Mouse (Mus musculus) kidney, embryonic 14.5 days (tissue): Measurements from ENCODE around the gene Sardh. TPM values are rescaled to one million over a fixed set of nuclear protein-coding genes. Genes with fewer than 3 reads are reported as not detected.

Experiments used
- ATAC-seq: fragments of 200-750 bp; cut with Nextera tagmentation; 2 replicates; pipeline ENCODE4 v1.8.0; 2017; ENCODE audit warnings: moderate number of reproducible peaks, mild to moderate bottlenecking, moderate TSS enrichment, moderate library complexity; ENCODE audit not compliant: low FRiP score, low TSS enrichment
- H3K27ac ChIP-seq: fragments of 300-500 bp; sonication (generic); 2 replicates; pipeline ENCODE4 v1.5.1; 2014; ENCODE audit warnings: low read depth, mild to moderate bottlenecking, low read length, moderate library complexity, mixed read lengths
- H3K27me3 ChIP-seq: fragments of 300-500 bp; sonication (generic); 2 replicates; pipeline ENCODE4 v1.6.1; 2014; ENCODE audit warnings: mild to moderate bottlenecking, low read length; ENCODE audit not compliant: control insufficient read depth, insufficient read depth
- H3K36me3 ChIP-seq: fragments of 300-500 bp; sonication (generic); 2 replicates; pipeline ENCODE4 v1.6.1; 2014; ENCODE audit warnings: low read length, mixed read lengths; ENCODE audit not compliant: control insufficient read depth, insufficient read depth
- H3K4me1 ChIP-seq: fragments of 300-500 bp; sonication (generic); 2 replicates; pipeline ENCODE4 v1.6.1; 2014; ENCODE audit warnings: low read length, mixed read lengths; ENCODE audit not compliant: control insufficient read depth, insufficient read depth
- H3K4me2 ChIP-seq: fragments of 300-500 bp; sonication (generic); replicated peaks from 2 replicates; pipeline ENCODE4 v1.6.1; 2014; ENCODE audit warnings: low read depth, mild to moderate bottlenecking, low read length
- H3K4me3 ChIP-seq: fragments of 300-500 bp; sonication (generic); 2 replicates; pipeline ENCODE4 v1.5.1; 2014; ENCODE audit warnings: mild to moderate bottlenecking, low read length
- H3K9ac ChIP-seq: fragments of 300-500 bp; sonication (generic); 2 replicates; pipeline ENCODE4 v1.6.1; 2014; ENCODE audit warnings: low read depth, mild to moderate bottlenecking, low read length, moderate library complexity
- H3K9me3 ChIP-seq: fragments of 300-500 bp; sonication (generic); 2 replicates; pipeline ENCODE4 v1.6.1; 2016; ENCODE audit warnings: low read length; ENCODE audit not compliant: control insufficient read depth
- WGBS: fragments of 180-500 bp; shearing (Covaris S2); extraction: QIAGEN DNeasy Blood & Tissue Kit; methylation state at CpG from one replicate; pipeline ENCODE4 v1.1.7; 2014; 5-methylcytosine and 5-hydroxymethylcytosine counted together
- polyA plus RNA-seq: library from polyadenylated mRNA; unstranded; fragments of >200 nt; fragmentation: Nextera tagmentation; extraction: Ambion mirVana; gene quantifications from 2 replicates; pipeline ENCODE4 v1.2.1, GENCODE M21; 2014

Sardh gene
- polyA plus RNA-seq, 1 experiment from 2014 or later: 29.9 TPM

GRCm38 (mm10) chr2:27146840-27147239, 101.3 kb downstream of the Sardh start:
- H3K4me1 ChIP-seq: 0 out of 2 replicates have a peak, but pooled peaks cover 5% of the 10 kb centered on the region
- no peaks in the 10 kb centered on the region for H3K36me3 ChIP-seq
- no peak overlapping the region for H3K4me2 ChIP-seq
- H3K27ac ChIP-seq: no peak overlapping the region
- no peak for ATAC-seq
- 68% methylated on average over 6 of the region's 6 CpGs for WGBS
- no peak overlapping the region for H3K4me3 ChIP-seq
- H3K9me3 ChIP-seq: no peaks in the 10 kb centered on the region
- H3K27me3 ChIP-seq: peaks cover 5% of the 10 kb centered on the region
- H3K9ac ChIP-seq: no peak overlapping the region

GRCm38 (mm10) chr2:27144957-27145356, 103.2 kb downstream of the Sardh start:
- 61% methylated on average over 2 of the region's 2 CpGs for WGBS
- Histone ChIP-seq H3K27ac (no peak overlapping the region), H3K27me3 (peaks cover 17% of the 10 kb centered on the region), H3K4me3 (no peak overlapping the region), H3K4me2 (no peak overlapping the region), H3K9ac (no peak overlapping the region), H3K9me3 (no peaks in the 10 kb centered on the region), H3K36me3 (no peaks in the 10 kb centered on the region), H3K4me1 (0 out of 2 replicates have a peak, but pooled peaks cover 5% of the 10 kb centered on the region)
- no peak for ATAC-seq

DNA sequence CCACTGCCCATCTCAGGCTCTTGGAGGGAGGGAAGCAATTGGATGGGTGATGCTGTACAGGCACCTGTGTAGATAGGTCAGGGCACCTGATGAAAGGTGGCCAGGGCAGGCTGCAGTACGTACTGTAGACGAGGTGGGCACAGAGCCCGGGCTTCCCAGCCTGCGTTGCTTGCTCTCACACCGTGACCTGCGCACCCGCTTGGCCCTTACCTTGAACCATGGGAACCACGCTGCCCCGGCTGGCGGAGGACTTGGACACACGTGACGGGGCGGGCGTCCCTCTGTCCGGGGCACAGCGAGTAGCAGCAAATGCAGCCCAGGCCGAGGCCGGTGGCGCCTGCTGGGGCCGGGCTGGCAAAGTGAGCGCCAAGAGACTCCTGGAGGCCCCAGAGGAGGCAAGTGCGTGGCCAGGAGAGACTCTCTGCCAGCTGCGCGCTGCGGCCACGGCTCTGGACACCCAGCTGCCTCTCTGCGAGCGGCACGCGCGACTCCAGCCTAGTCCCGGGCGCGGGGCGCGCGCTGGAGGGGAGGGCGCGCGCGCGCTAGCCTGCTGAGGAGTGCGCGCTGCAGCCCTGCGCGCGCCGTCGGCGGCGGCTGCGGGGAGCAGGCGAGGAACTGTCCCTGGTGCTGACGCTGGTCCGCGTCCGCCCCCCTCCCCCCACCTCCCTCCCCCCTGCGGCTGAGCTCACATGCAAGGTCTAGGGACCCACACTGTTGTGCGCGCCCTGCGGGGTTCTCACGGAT, 106.0 kb downstream of the Sardh start, which contains the start of gene Fam163b:
TSS of gene Fam163b (minus strand) at position 542 of the 744 bp plus-strand sequence.
- peak within 1 kb of the TSS; percentile 37; the same call in 1 of the 2 replicates for H3K9ac ChIP-seq
- under 1% methylated on average over 52 of the region's 62 CpGs for WGBS
- peaks cover 17% of the 10 kb centered on the region for H3K27me3 ChIP-seq
- peak within 1 kb of the TSS; percentile 81 for H3K4me2 ChIP-seq
- no peak within 1 kb of the TSS for H3K27ac ChIP-seq
- peak; percentile 85 for ATAC-seq
- peak within 1 kb of the TSS; percentile 38 for H3K4me3 ChIP-seq
- H3K36me3 ChIP-seq: no peaks in the 10 kb centered on the region
- H3K4me1 ChIP-seq: 0 out of 2 replicates have a peak, but pooled peaks cover 2% of the 10 kb centered on the region
- no peaks in the 10 kb centered on the region for H3K9me3 ChIP-seq

Other genes with a start within 250 kb of the Sardh start
- 36.7 and 56.5 TPM in 2 replicates for gene Cacfd1, start 238.4 kb downstream of the Sardh start, polyA plus RNA-seq
- gene Slc2a6, start 220.3 kb downstream of the Sardh start, polyA plus RNA-seq: 0.37 and 0.64 TPM in 2 replicates
- gene Mymk, start 176.2 kb downstream of the Sardh start, polyA plus RNA-seq: 0.54 TPM in 1 of 2 replicates, not detected in the other
- gene Adamtsl2, start 169.0 kb downstream of the Sardh start, polyA plus RNA-seq: 0.51 and 0.65 TPM in 2 replicates
- not detected in 2 replicates for gene Fam163b, start 105.8 kb downstream of the Sardh start, polyA plus RNA-seq
- not detected in 2 replicates for gene Dbh, start 83.1 kb downstream of the Sardh start, polyA plus RNA-seq
- gene Vav2, start 178.7 kb upstream of the Sardh start, polyA plus RNA-seq: 6.3 and 8.2 TPM in 2 replicates
- gene Brd3os, start 194.0 kb upstream of the Sardh start, polyA plus RNA-seq: 10.4 and 12.0 TPM in 2 replicates